Mouse (Mus musculus): ENCODE data around the gene Bst2.
A peak's percentile ranks its signal among the peaks of the same experiment; 100 is the strongest.

Gene Bst2

GRCm38 (mm10) chr8:71537028-71537867, at the start of gene Bst2:
Bst2 (minus strand) TSS chr8:71537456.
- DNase-seq: peak; percentile 44

DNA sequence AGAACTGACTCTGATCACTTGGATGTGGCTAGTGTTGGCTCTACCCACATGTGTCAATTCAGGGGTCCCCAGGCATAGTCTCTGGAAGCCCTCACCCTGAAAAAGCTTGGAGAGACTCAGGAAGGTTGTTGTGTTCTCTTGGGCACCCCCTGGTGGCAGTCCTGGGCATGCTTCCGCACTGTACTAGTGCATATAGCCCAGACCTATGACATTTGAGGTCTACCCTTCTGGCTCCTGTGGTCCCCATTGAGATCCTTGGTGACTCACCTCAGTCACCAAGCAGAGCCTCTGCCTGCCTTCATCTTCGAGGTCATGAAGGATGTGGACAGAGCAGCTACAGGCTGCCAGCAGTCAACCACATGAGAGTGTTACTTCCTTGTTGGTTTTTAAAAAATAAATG, 49.6 kb upstream of the Bst2 start:
- DNase-seq: peak; percentile 63

- DNase-seq: no peak
Observed at GRCm38 (mm10) chr8:71580201-71580600, 42.9 kb upstream of the Bst2 start.

DNA sequence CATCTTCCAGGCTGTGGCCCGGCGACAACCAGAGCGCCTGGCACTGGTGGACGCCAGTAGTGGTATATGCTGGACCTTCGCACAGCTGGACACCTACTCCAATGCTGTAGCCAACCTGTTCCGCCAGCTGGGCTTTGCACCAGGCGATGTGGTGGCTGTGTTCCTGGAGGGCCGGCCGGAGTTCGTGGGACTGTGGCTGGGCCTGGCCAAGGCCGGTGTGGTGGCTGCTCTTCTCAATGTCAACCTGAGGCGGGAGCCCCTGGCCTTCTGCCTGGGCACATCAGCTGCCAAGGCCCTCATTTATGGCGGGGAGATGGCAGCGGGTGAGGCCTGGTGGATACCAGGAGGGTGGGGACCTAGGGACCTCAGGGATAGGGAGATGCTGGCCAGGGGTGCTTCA, 42.2 kb upstream of the Bst2 start:
- no peak for DNase-seq

- DNase-seq: no peak
Observed at GRCm38 (mm10) chr8:71579009-71579408, 41.8 kb upstream of the Bst2 start.

DNA sequence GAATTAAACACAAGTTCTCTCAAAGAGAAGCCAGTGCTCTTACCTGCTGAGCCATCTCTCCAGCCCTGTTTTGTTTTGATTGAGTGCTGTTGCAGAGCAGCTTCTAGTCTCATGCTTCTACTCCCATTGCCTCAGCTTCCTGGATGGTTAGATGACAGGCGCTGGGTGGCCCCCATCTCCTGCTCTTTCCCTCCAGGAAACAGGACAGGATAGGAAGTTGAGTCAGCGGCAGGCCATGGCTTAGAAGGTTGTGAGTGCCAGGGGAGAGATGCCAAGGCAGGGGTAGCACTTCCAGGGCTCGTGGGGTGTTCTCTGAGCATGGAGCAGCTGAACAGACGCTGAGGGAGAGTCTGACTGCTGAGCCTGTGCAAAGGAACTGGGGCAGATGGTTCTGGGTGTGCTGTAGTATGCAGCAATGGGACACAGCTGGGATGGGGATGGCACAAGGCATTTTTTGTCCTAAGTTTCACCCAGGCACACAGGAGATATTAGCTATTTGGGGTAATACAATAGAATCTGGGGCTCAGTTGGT, 40.7 kb upstream of the Bst2 start:
- DNase-seq: no peak

DNA sequence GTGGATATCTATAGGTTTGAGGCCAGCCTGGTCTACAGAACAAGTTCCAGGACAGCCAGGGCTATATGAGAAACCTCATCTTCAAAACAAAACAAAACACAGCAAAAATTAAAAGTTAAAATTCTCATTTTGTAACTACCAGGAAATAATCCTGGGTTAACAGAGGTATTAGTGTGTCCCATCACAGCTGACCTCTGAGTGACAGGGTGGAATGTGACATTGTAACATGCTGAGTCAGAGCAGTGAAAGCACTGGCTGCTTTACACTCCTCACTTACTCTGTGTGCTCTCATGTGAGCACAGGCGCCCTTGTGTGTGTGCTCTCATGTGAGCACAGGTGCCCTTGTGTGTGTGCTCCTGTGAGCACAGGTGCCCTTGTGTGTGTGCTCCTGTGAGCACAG, 37.8 kb upstream of the Bst2 start:
- DNase-seq: no peak

- no peak for DNase-seq
Observed at GRCm38 (mm10) chr8:71574426-71574825, 37.2 kb upstream of the Bst2 start.

DNA sequence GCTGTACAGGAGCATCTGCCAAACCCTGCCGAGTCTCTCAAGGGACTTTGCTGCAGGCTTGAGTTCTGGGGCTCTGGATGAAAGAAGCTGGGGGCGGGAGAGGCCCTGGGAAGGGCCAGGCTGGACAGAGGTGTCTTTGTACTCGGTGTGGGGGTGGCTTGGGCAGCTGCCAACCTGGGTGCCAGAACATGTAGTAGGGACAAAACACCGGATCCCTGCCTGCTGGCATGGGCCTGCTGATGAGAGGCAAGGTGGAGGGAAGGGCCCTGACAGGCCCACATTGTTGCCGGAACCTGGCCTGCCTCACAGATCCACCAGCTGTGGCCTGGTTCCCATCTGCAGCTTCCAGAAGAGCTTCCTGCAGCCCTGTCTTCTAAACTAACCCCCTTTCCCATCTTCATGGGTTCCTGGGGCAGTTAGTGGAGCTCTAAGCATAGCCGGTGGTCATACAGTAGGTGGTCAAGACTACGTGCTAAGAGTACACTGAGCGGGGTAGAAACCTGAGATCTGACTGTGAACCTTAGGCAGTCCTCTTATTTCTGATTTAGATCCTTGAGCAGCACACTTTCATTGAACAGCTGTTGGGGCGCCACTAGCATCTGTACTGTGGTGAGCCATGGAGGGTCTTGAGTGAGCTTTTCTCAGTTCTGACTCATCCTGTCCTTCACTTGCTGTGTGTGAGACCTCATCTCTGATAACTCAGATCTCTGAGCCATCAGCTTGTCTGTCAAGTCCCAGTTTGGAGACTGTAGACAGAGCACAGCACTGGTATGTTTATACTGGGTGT, 35.8 kb upstream of the Bst2 start:
- peak; percentile 79 for DNase-seq

DNA sequence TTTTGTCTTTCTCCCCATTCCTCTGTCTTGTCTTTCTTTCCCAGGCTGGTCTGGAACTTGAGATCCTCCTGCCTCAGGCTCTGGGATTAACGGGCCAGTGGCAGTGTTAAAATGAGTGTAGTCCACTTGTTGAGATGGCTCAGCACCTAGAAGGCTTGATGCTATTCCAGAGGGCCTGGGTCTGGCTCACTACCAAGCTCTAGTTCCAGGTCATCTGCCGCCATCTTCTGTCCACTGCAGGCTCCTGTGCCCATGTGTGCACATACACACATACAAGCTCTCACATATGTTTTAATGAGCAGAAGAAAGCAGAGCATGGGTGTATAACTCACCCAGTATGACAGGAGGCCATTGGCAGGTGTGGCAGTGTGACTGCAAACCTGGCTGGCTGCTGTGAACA, 34.8 kb upstream of the Bst2 start:
- DNase-seq: no peak

DNA sequence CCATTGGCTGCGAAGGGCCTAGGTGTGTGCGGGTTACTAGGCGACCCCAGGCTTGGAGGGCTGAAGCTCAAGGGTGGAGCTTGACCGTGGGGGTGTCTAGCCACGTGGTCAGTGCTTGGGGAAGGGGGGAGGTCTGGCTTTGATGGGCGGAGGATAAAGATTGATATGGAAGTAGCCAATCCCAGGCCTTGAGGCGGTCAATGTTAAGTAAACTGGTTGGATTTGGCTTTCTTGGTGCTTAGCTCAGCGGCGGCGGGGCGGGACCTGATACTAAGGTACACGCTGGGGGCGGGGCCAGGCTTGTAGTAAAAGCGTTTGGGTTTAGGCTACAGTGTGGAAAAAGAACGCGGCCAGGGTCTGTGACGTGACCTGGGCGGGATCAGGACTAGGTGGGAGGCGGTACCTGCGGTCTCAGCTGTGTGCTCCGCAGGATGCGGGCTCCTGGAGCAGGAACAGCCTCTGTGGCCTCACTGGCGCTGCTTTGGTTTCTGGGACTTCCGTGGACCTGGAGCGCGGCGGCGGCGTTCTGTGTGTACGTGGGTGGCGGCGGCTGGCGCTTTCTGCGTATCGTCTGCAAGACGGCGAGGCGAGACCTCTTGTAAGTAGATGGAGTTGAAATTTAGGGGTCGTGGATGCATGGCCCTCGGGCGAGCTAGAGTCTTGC, 33.2 kb upstream of the Bst2 start:
- peak; percentile 95 for DNase-seq

- DNase-seq: peak; percentile 76
Observed at GRCm38 (mm10) chr8:71569366-71570290, 32.4 kb upstream of the Bst2 start.

DNA sequence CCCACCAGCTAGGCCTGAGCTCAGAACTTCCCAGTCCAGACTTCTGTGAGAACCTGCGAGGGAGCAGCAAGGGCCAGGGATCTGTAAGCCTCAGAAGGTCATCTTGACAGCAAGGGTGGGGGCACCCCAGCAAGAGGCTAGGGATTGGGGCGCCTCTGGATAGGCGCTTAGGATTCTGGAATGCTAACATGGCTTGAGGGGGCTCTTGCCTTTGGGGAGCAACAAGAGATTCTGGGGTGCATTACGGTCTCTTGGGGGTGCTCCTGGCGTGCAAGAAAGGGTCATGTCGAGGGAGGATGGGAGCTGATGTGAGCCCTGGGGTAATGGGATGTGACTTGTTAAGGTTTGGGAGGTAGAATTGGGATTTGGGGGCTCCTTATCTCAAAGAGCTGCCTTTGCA, 31.7 kb upstream of the Bst2 start:
- no peak for DNase-seq

DNA sequence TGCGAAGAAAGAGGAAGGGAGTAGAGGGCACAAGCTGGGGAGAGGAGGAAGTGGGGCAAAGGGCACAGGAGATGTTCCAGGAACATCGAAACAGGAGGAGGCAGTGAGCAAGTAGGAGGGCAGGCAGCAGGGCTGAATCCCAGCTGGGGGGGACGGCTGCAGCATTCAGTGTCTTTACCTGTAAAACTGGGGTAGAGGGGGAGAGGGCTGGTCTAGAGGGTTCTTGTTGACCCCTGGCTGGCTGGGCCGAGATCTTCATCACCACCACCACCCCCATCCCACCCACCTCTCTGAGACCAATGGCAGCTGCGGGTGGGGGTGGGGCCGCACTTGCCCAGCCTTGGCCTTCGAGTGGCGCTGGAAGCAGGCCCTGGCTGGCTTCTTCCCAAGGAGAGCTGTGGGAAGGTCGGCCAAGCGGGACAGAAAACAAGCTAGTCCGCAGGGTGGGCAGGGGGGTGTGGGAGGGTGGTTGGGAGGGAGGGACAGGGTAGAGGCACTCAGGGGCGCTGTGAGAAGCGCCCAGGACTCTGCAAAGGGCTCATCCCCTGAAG, 31.2 kb upstream of the Bst2 start, which contains the start of gene Slc27a1:
TSS of gene Slc27a1 (plus strand) at position 496 of the 551 bp plus-strand sequence.
- peak; percentile 60 for DNase-seq

DNA sequence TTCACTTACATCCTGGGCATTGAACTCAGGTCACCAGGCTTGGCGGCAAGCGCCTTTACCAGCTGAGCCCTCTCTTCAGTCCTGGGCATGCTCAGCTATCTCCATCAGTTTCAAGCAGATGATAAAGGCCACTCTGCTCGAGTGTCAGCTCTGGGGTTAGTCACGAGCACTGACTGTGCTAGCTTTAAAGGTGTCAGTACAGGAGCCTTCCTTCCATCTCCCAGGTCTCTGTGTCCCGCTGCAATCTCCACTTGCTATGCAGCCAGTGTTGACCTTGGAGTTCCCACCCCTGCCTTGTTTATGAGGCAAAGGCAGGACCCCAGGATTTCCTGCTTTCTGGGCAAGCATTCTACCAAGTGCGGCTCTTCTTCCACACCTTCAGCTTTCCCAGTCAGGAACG, 30.3 kb upstream of the Bst2 start:
- no peak for DNase-seq

DNA sequence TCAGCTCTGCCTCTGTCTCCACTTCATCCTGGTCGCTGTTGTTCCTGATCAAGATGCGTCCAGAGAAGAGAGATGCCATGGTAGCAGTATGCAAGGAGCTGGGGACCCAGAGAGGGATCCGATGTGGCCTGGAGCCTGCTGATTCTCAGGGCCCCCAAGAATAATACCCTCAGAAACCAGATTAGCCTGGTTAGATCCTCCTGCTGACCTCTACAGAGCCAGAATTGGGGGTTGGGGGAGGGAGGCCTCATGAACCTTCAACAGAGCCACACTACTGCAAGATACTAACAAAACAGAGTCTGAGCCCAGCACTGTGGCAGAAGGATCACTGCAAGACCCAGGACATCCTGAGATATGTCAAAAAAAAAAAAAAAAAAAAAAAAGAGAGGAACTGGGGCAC, 29.2 kb upstream of the Bst2 start, which contains the start of gene Nxnl1:
TSS of gene Nxnl1 (minus strand) at position 101 of the 400 bp plus-strand sequence.
- no peak for DNase-seq

DNA sequence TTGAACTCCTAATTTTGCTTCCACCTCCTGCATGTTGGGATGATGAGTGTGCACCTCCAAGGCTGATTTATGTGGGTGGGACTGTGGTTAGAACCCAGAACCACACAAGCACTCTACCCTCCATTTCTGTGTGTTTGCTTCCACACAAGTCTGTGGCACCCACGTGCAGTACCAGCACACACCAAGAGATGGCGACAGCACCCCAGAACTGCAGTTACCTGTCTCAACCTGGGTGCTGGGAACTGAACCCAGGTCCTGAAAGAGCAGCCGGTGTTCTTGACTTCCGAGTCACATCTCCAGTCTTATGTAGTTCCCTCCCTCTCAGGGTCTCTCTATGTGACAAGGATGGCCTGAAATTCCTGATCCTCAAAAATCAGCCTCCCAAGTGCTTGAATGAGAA, 26.7 kb upstream of the Bst2 start:
- no peak for DNase-seq

DNA sequence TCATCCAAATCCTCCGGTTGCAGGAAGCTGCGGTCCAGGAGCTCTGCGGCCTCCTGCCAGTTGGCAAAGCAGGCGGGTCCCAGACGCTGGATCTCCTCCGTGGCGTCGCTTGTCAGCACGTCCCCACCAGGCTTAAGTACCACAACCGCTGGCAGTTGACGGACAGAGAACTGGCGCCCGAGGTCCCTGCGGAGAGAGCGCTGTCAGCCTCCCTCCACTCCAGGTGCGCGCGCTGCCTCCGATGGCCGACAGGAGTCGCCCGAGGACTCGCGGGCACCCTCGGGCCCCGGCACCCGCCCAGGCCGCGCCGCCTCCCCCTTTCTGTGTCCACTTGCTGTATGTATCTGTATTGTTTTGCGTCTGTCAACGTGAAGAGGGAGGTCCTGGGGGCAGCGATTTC, 25.5 kb upstream of the Bst2 start:
- peak; percentile 76 for DNase-seq

GRCm38 (mm10) chr8:71561401-71561800, 24.1 kb upstream of the Bst2 start:
- no peak for DNase-seq

DNA sequence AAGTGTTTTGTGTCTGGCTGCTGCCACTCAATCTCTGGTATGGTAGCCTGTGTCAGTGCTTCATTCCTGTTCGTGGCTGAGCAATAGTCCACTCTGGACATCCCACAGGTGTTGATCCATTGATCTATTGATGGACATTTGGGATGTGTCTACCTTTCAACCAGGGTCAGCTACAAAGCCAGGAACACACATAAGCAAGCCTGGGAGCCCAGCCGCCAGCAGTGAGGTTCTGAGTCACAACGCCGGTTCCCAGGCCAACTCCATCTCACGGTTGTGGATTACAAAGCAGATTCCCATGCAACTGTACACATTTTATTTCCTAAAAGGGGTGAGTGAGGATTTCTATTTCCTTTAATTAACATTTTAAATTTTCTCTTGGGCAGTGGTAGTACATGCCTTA, 23.5 kb upstream of the Bst2 start:
- DNase-seq: no peak

- DNase-seq: no peak
Observed at GRCm38 (mm10) chr8:71560071-71560470, 22.8 kb upstream of the Bst2 start.

Measured in right cerebral cortex, postnatal 14 days (tissue).